Mouse (Mus musculus): ENCODE measurements around the gene 4930432K21Rik.

4930432K21Rik gene

DNA sequence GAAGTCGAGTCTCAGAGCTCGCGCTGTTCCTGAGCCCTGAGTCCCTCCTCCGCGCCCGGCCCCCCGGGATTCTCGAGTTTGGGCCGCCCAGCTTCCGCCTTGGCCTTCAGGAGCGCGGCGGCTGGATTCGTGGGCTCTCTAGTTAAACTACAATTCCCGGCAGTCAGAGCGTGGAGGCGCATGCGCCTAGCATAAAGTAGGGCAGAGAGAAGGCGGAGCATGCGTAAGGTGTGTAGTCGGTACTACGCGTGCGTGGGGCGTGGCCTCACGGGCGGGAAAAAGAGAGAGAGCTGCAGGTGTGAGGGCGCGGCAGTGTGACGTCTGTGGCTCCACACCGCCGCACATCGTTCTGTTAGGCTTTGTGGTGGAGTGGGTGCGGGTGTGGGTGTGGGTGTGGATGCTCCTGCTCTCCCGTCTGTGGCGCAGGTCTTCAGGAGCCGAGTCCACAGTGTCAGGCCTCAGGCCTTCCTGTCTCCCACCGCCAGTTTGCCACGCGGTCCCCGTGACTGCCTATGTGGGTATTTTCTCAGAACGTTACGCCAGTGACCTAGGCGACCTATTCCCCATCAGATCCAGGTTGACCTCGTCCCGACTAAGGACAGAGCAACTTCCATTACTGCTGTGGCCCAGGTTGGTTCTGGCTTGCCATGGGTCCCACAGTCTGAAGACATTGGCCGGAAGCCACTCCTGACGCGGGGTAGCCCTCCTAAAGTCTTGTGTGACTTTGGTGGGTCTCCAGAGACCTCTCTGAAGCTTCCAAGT, at the start of gene 4930432K21Rik, which contains the start of gene Cc2d1a:
TSS of gene 4930432K21Rik (plus strand) at position 257 of the 762 bp plus-strand sequence.
TSS of gene Cc2d1a (minus strand) at position 168 of the 762 bp plus-strand sequence.
- peak; percentile 75 for DNase-seq (ENCODE audit: extremely low read depth, low read depth, low spot score)

DNA sequence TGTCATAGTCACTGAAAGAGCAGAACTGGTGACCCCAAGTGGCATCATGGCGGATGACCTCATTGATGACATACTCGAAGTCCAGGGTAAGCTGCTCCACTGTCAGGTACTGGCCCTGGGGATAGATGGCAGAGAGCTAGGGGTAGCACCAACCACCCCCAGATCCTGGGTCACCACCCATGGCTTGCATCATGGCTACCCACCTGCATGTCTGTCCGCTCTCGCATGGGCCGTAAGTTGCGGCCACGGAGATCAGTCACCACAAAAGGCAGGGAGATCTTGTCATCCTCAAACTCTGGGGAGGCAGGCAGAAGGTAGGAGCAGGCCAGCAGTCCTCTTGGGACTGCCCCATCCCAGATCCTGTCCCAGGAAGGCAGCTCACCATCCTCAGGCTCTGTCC, 49.4 kb upstream of the 4930432K21Rik start:
- no peak for DNase-seq (ENCODE audit: extremely low read depth, low read depth, low spot score)

- DNase-seq (ENCODE audit: extremely low read depth, low read depth, low spot score): no peak
Measured at GRCm38 (mm10) chr8:84101476-84102270, 46.2 kb upstream of the 4930432K21Rik start.

- DNase-seq (ENCODE audit: extremely low read depth, low read depth, low spot score): no peak
Measured at GRCm38 (mm10) chr8:84103601-84104000, 44.2 kb upstream of the 4930432K21Rik start.

DNA sequence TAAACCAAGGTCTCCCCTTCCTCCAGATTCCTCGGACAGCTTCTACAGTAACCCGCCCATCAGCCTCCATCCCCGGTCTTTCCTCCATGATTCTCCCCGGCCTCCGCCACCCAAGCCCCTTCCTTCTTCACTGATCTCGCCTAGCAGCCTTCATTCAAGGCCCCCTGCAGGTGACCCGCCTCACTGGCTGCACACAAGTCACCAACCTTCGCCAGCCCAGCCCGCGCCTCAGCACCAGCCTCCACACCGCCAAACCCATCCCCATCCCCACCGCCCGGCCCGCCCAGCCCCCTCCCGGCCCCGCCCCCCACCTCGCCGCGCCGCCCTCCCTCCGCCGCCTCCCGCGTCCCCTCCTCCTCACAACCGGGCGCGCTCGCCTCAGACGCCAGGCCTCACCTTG, 43.6 kb upstream of the 4930432K21Rik start:
- DNase-seq (ENCODE audit: extremely low read depth, low read depth, low spot score): no peak

GRCm38 (mm10) chr8:84104697-84105609, 42.9 kb upstream of the 4930432K21Rik start, which contains the start of gene Dcaf15:
Dcaf15 (minus strand) TSS chr8:84104768.
- peak; percentile 94 for DNase-seq (ENCODE audit: extremely low read depth, low read depth, low spot score)

DNA sequence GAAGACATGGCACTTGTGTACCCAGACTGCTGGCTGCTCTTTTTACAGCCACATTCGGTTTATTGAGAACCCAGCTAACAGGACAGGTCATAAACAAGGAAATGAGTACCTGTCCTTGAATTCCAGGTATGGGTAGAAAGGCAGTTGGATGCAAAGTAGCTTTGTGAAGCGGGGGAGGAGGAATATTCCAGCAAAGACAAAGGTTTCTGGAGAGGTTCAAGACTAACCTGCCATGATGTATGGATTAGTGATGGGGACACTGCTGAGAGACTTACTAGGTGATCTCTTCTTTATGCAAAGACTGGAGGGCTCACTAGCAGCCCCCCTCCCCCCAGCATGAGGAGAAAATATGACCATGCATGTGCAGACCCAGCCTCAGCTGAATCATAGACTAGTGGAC, 42.1 kb upstream of the 4930432K21Rik start:
- no peak for DNase-seq (ENCODE audit: extremely low read depth, low read depth, low spot score)

- no peak for DNase-seq (ENCODE audit: extremely low read depth, low read depth, low spot score)
Measured at GRCm38 (mm10) chr8:84106216-84107040, 41.4 kb upstream of the 4930432K21Rik start.

- DNase-seq (ENCODE audit: extremely low read depth, low read depth, low spot score): no peak
Measured at GRCm38 (mm10) chr8:84115646-84116045, 32.2 kb upstream of the 4930432K21Rik start.

GRCm38 (mm10) chr8:84122151-84122550, 25.7 kb upstream of the 4930432K21Rik start:
- no peak for DNase-seq (ENCODE audit: extremely low read depth, low read depth, low spot score)

GRCm38 (mm10) chr8:84125656-84126055, 22.2 kb upstream of the 4930432K21Rik start, which contains the start of gene Podnl1:
Podnl1 (plus strand) TSS chr8:84125989.
- DNase-seq (ENCODE audit: extremely low read depth, low read depth, low spot score): no peak

DNA sequence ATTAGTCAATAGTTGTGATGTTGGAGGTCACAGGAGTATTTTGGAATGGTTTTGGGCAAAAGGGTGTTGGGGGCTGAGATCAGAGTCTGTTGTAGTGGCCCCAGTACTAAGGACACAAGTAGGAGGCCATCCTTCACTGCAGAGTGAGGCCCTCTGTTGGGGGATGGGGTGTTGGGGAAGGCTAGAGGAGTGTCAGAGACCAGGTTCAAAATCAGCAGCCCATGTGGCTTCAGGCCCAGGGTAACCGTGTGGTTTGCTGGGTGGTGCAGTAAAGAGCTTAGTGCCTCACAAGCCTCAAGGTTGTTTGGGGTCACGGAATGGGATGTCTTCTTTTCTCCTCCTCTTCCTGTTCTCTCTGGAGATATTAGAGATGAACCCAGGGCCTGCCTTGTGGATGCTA, 21.1 kb upstream of the 4930432K21Rik start:
- DNase-seq (ENCODE audit: extremely low read depth, low read depth, low spot score): no peak

DNA sequence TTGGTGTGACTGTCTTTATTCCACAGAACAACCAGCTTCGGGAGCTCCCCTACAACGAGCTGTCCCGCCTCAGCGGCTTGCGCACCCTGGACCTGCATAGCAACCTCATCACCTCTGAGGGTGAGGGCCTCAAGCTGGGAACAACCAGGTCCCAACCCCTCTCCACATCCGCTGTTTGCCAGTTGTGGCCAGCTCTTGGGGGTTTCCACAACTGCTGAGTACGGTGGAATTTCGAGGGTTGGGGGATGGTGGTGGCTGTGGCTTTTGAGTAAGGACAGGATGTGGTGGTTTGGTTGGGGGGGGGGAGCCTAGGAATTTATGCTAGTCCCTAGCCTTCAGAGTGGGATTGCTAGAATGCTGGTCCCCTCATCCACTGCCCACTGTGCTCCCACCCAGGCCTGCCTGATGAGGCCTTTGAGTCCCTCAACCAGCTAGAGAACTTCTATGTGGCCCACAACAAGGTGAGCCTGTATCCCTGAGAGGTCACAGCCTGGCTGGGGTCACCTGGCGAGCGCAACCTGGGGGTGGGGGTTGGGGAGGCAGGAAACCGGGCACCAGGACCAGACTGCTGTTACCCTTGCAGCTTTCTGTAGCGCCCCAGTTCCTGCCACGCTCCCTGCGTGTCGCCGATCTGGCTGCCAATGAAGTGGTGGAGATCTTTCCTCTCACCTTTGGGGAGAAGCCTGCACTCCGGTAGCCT, 20.5 kb upstream of the 4930432K21Rik start:
- DNase-seq (ENCODE audit: extremely low read depth, low read depth, low spot score): no peak

DNA sequence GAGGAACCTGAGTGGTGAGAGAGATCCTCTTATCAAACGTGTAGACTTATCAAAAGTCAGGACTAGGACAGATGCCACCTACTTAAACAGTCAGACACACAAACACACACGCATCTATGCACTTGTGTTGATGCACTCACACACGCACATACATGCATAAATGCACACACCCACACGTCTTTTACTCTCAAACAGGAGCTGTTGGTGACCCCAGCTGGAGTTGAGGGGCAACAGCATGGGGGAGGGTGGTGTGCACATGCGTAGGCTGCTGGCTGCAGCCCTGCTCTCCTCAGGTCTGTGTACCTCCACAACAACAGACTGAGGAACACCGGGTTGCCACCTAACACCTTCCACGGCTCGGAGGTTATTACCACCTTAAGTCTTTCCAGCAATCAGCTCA, 19.5 kb upstream of the 4930432K21Rik start:
- no peak for DNase-seq (ENCODE audit: extremely low read depth, low read depth, low spot score)

- no peak for DNase-seq (ENCODE audit: extremely low read depth, low read depth, low spot score)
Measured at GRCm38 (mm10) chr8:84130806-84131205, 17.0 kb upstream of the 4930432K21Rik start.

GRCm38 (mm10) chr8:84132225-84132624, 15.6 kb upstream of the 4930432K21Rik start:
- DNase-seq (ENCODE audit: extremely low read depth, low read depth, low spot score): no peak

GRCm38 (mm10) chr8:84137848-84138247, 10.0 kb upstream of the 4930432K21Rik start:
- no peak for DNase-seq (ENCODE audit: extremely low read depth, low read depth, low spot score)

GRCm38 (mm10) chr8:84140838-84141237, 7.0 kb upstream of the 4930432K21Rik start:
- DNase-seq (ENCODE audit: extremely low read depth, low read depth, low spot score): no peak

DNA sequence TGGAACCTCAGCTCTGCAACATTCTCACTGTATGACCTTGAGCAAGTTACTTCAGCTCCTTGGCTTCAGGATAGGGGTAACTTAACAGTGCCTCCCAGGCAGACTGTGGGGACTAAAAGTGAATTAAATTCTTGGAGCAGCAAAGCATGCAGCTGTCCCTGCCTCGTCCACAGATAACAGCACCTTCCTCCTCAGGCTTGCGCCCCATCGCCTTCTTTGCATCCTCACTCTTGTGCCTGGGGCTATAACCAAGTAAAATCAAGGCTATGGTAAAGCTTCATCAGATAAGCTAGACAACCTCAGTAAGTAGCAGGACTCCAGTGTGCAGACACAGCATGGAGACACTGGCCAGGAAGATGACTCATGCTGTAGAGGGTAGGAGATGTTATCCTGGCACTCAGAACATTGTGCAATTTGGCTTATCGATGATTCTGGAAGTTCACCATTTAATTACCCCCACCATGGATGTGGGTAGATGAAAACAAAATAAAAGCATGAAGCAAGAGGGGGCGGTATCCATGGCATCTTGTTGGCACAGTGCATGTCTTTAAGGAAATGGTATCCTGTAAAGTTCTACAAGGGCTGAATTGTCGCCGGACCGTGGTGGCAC, 3.1 kb upstream of the 4930432K21Rik start:
- DNase-seq (ENCODE audit: extremely low read depth, low read depth, low spot score): peak; percentile 86

Measured in fat pad, adult 2 months (tissue).